ENCODE assay signal across 25 mouse cellular contexts in the genomic region with DNA sequence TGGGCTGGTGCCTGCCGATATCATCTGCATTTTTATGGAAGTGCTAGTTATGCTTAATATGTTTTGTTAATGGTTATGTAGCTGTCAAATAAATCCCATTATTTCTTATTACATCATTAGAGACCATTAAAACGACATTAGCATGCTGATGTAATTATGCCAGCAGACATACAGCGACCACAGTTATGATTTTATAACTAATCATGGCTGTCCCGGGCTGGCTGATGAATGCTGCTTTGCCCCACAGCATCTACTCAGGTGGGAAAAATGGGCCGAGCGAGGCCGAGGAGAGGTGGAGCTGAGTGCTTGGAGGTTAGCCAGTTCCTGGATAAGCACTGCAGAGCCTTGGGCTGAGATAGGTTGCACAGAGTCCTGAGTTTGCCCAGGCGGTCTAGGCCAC.
A peak's percentile ranks its signal among the peaks of the same experiment; 100 is the strongest.
DNase-seq lines count a peak whose midpoint lies in the region; ATAC-seq lines count a peak whose summit lies in the region.
"Had no signal": no experiment of that assay in that cellular context is flagged by ENCODE, and none has a peak within 500 bp of the region (broad histone marks: within the 10 kb centered on the region; RNA-seq: fewer than 3 reads in every experiment).

No protein-coding gene starts in this region.

- H3K27ac ChIP-seq in hindbrain, embryonic 13.5 days, result peak overlapping the region; percentile 73
- H3K27ac ChIP-seq in hindbrain, embryonic 11.5 days (ENCODE audit: low read depth, low read length), result no peak overlapping the region
- 0 out of 2 replicates have a peak overlapping the region, but pooled peaks have one; percentile 23 for H3K27ac ChIP-seq in hindbrain, embryonic 14.5 days
- H3K27ac ChIP-seq in hindbrain, embryonic 15.5 days (replicated peaks), result 0 out of 2 replicates have a peak overlapping the region, but pooled peaks have one; percentile 28
- H3K27ac ChIP-seq in neural tube, embryonic 13.5 days (replicated peaks), result peak overlapping the region; percentile 78; the same call in 1 of the 2 replicates
- H3K27ac ChIP-seq in forebrain, embryonic 14.5 days (ENCODE audit: low read depth, low read length), result no peak overlapping the region
- H3K27ac ChIP-seq: embryonic facial prominence, embryonic 12.5 days; embryonic facial prominence, embryonic 15.5 days; heart, embryonic 15.5 days had no signal

- intact Hi-C loops in left cerebral cortex, postnatal 25 days (cut with DNase I), result no loop called here

- peaks cover 20% of the 10 kb centered on the region for H3K4me1 ChIP-seq in hindbrain, embryonic 13.5 days (replicated peaks)
- H3K4me1 ChIP-seq in hindbrain, embryonic 11.5 days (replicated peaks; ENCODE audit: control insufficient read depth, insufficient read depth, low read length), result no peaks in the 10 kb centered on the region
- H3K4me1 ChIP-seq in hindbrain, embryonic 14.5 days (replicated peaks; ENCODE audit: control insufficient read depth, insufficient read depth, low read length), result peaks cover 16% of the 10 kb centered on the region
- peaks cover 18% of the 10 kb centered on the region for H3K4me1 ChIP-seq in hindbrain, embryonic 15.5 days (replicated peaks)
- H3K4me1 ChIP-seq in neural tube, embryonic 13.5 days (replicated peaks), result peaks cover 35% of the 10 kb centered on the region
- no peaks in the 10 kb centered on the region; the same call in 1 of the 2 replicates for H3K4me1 ChIP-seq in forebrain, embryonic 14.5 days (ENCODE audit: control insufficient read depth, insufficient read depth, low read length)
- H3K4me1 ChIP-seq: embryonic facial prominence, embryonic 12.5 days; embryonic facial prominence, embryonic 15.5 days; heart, embryonic 12.5 days; heart, embryonic 15.5 days had no signal

- no peak for DNase-seq in hindbrain, embryonic 11.5 days (ENCODE audit: low spot score)
- DNase-seq in hindbrain, embryonic 14.5 days (ENCODE audit: low spot score), result no peak
- no peak for DNase-seq in forebrain, embryonic 14.5 days (ENCODE audit: low spot score)
- no peak for DNase-seq in Muller cell, postnatal 12 days (ENCODE audit: inconsistent ontology term)
- no peak for DNase-seq in left cerebral cortex, postnatal 25 days (ENCODE audit: low spot score in 2 of 2)
- DNase-seq: adrenal gland, adult 8-10 months; adrenal gland, postnatal 25 days; cerebellum, adult 11-12 months; cerebellum, adult 8-10 months; cerebellum, postnatal 14 days; gastrocnemius, postnatal 10 days; gastrocnemius, postnatal 36 days; heart, postnatal 10 days; heart, postnatal 36 days had no signal

- H3K9ac ChIP-seq in hindbrain, embryonic 13.5 days, result no peak overlapping the region
- no peak overlapping the region for H3K9ac ChIP-seq in hindbrain, embryonic 11.5 days (ENCODE audit: low read depth, low read length)
- H3K9ac ChIP-seq in hindbrain, embryonic 14.5 days, result no peak overlapping the region
- H3K9ac ChIP-seq in hindbrain, embryonic 15.5 days, result no peak overlapping the region
- H3K9ac ChIP-seq in neural tube, embryonic 13.5 days, result no peak overlapping the region
- no peak overlapping the region for H3K9ac ChIP-seq in forebrain, embryonic 14.5 days (ENCODE audit: low read length)
- H3K9ac ChIP-seq: embryonic facial prominence, embryonic 12.5 days; embryonic facial prominence, embryonic 15.5 days; heart, embryonic 12.5 days; heart, embryonic 15.5 days had no signal

- peaks cover 7% of the 10 kb centered on the region; the same call in 1 of the 2 replicates for H3K27me3 ChIP-seq in hindbrain, embryonic 13.5 days
- H3K27me3 ChIP-seq in hindbrain, embryonic 11.5 days (ENCODE audit: control insufficient read depth, insufficient read depth, low read length), result no peaks in the 10 kb centered on the region
- H3K27me3 ChIP-seq in hindbrain, embryonic 14.5 days (ENCODE audit: control insufficient read depth, insufficient read depth, low read length), result no peaks in the 10 kb centered on the region
- no peaks in the 10 kb centered on the region for H3K27me3 ChIP-seq in hindbrain, embryonic 15.5 days
- H3K27me3 ChIP-seq in neural tube, embryonic 13.5 days, result no peaks in the 10 kb centered on the region
- H3K27me3 ChIP-seq in forebrain, embryonic 14.5 days (replicated peaks; ENCODE audit: control insufficient read depth, insufficient read depth, low read length), result no peaks in the 10 kb centered on the region
- H3K27me3 ChIP-seq: embryonic facial prominence, embryonic 12.5 days; embryonic facial prominence, embryonic 15.5 days; heart, embryonic 12.5 days; heart, embryonic 15.5 days had no signal

- no peak overlapping the region for H3K4me2 ChIP-seq in hindbrain, embryonic 13.5 days
- H3K4me2 ChIP-seq in hindbrain, embryonic 11.5 days (replicated peaks; ENCODE audit: low read depth, low read length), result no peak overlapping the region
- H3K4me2 ChIP-seq in hindbrain, embryonic 14.5 days (replicated peaks), result no peak overlapping the region
- H3K4me2 ChIP-seq in hindbrain, embryonic 15.5 days, result no peak overlapping the region
- H3K4me2 ChIP-seq in neural tube, embryonic 13.5 days, result no peak overlapping the region
- no peak overlapping the region for H3K4me2 ChIP-seq in forebrain, embryonic 14.5 days (ENCODE audit: low read length)
- H3K4me2 ChIP-seq: embryonic facial prominence, embryonic 12.5 days; embryonic facial prominence, embryonic 15.5 days; heart, embryonic 12.5 days; heart, embryonic 15.5 days had no signal

- no peaks in the 10 kb centered on the region for H3K36me3 ChIP-seq in hindbrain, embryonic 13.5 days
- no peaks in the 10 kb centered on the region for H3K36me3 ChIP-seq in hindbrain, embryonic 11.5 days (ENCODE audit: control insufficient read depth, insufficient read depth, low read length)
- H3K36me3 ChIP-seq in hindbrain, embryonic 14.5 days (replicated peaks; ENCODE audit: control insufficient read depth, insufficient read depth), result no peaks in the 10 kb centered on the region
- no peaks in the 10 kb centered on the region; the same call in 1 of the 2 replicates for H3K36me3 ChIP-seq in hindbrain, embryonic 15.5 days
- no peaks in the 10 kb centered on the region for H3K36me3 ChIP-seq in neural tube, embryonic 13.5 days
- no peaks in the 10 kb centered on the region for H3K36me3 ChIP-seq in forebrain, embryonic 14.5 days (ENCODE audit: control insufficient read depth, insufficient read depth, low read length)
- H3K36me3 ChIP-seq: embryonic facial prominence, embryonic 12.5 days; embryonic facial prominence, embryonic 15.5 days; heart, embryonic 12.5 days; heart, embryonic 15.5 days had no signal

- H3K9me3 ChIP-seq in hindbrain, embryonic 13.5 days, result no peaks in the 10 kb centered on the region
- no peaks in the 10 kb centered on the region; the same call in 1 of the 2 replicates for H3K9me3 ChIP-seq in hindbrain, embryonic 11.5 days (ENCODE audit: control insufficient read depth, low read length)
- no peaks in the 10 kb centered on the region for H3K9me3 ChIP-seq in hindbrain, embryonic 14.5 days (ENCODE audit: control insufficient read depth, low read length)
- H3K9me3 ChIP-seq in hindbrain, embryonic 15.5 days, result no peaks in the 10 kb centered on the region
- peaks cover 2% of the 10 kb centered on the region; the same call in 1 of the 2 replicates for H3K9me3 ChIP-seq in neural tube, embryonic 13.5 days
- H3K9me3 ChIP-seq in forebrain, embryonic 14.5 days (replicated peaks; ENCODE audit: control insufficient read depth, low read length), result no peaks in the 10 kb centered on the region
- H3K9me3 ChIP-seq: embryonic facial prominence, embryonic 12.5 days; embryonic facial prominence, embryonic 15.5 days; heart, embryonic 15.5 days had no signal

- WGBS in hindbrain, embryonic 13.5 days, result 64% methylated on average over 8 of the region's 8 CpGs
- 89% methylated on average over 8 of the region's 8 CpGs for WGBS in hindbrain, embryonic 11.5 days
- 58% methylated on average over 8 of the region's 8 CpGs for WGBS in hindbrain, embryonic 14.5 days
- 61% methylated on average over 8 of the region's 8 CpGs for WGBS in hindbrain, embryonic 15.5 days
- 46% methylated on average over 8 of the region's 8 CpGs for WGBS in neural tube, embryonic 13.5 days
- WGBS in forebrain, embryonic 14.5 days, result 88% methylated on average over 8 of the region's 8 CpGs

- H3K4me3 ChIP-seq in hindbrain, embryonic 13.5 days, result no peak overlapping the region
- no peak overlapping the region for H3K4me3 ChIP-seq in hindbrain, embryonic 11.5 days (ENCODE audit: low read depth, low read length)
- H3K4me3 ChIP-seq in hindbrain, embryonic 14.5 days (replicated peaks; ENCODE audit: low read length), result no peak overlapping the region
- H3K4me3 ChIP-seq in hindbrain, embryonic 15.5 days, result no peak overlapping the region
- H3K4me3 ChIP-seq in neural tube, embryonic 13.5 days, result no peak overlapping the region
- no peak overlapping the region for H3K4me3 ChIP-seq in forebrain, embryonic 14.5 days (ENCODE audit: low read depth, low read length)
- H3K4me3 ChIP-seq: embryonic facial prominence, embryonic 12.5 days; embryonic facial prominence, embryonic 15.5 days; heart, embryonic 12.5 days; heart, embryonic 15.5 days had no signal

- peak; percentile 40 for ATAC-seq in hindbrain, embryonic 13.5 days (ENCODE audit: low FRiP score)
- no peak for ATAC-seq in hindbrain, embryonic 11.5 days (ENCODE audit: low FRiP score)
- ATAC-seq in hindbrain, embryonic 14.5 days (ENCODE audit: low FRiP score), result peak; percentile 58; the same call in 1 of the 2 replicates
- ATAC-seq in hindbrain, embryonic 15.5 days (ENCODE audit: low FRiP score, low read depth), result peak; percentile 72
- peak; percentile 81 for ATAC-seq in neural tube, embryonic 13.5 days (ENCODE audit: low read depth)
- no peak for ATAC-seq in forebrain, embryonic 14.5 days
- ATAC-seq: activated CD4-positive, CD25-positive, alpha-beta regulatory T cell, adult 4 months; CD4-positive, CD25-positive, alpha-beta regulatory T cell, adult 4 months; forebrain, embryonic 16.5 days; intestine, postnatal 0 days had no signal

Comparison
In these comparisons a context has a peak if more than half of its experiments do, and no peak if none do; other contexts are left out.
1. ATAC-seq: peak in hindbrain, embryonic 13.5 days (single experiment), hindbrain, embryonic 14.5 days (single experiment), hindbrain, embryonic 15.5 days (single experiment) and neural tube, embryonic 13.5 days (single experiment); none in hindbrain, embryonic 11.5 days (single experiment) and forebrain, embryonic 14.5 days (single experiment).
2. H3K27ac ChIP-seq: peak in hindbrain, embryonic 13.5 days (single experiment), hindbrain, embryonic 14.5 days (single experiment), hindbrain, embryonic 15.5 days (single experiment) and neural tube, embryonic 13.5 days (single experiment); none in hindbrain, embryonic 11.5 days (single experiment) and forebrain, embryonic 14.5 days (single experiment).